Mouse (Mus musculus) Patski (cell line): Measurements from ENCODE around the gene Fam229a. TPM values are rescaled to one million over a fixed set of nuclear protein-coding genes. Genes with fewer than 3 reads are reported as not detected.

Experiments used
- ATAC-seq: fragments of 100-300 bp; one replicate; pipeline ENCODE4 v1.8.0; 2021
- CTCF ChIA-PET: fragments of 350-600 bp; sonication (Branson Sonifier 250); formaldehyde crosslinking; loops from one replicate; lab custom pipeline; 2022; ENCODE audit warnings: inconsistent platforms; lab: Charles Lee
- POLR2A ChIA-PET: fragments of 350-600 bp; sonication (Branson Sonifier 250); formaldehyde crosslinking; loops from one replicate; lab custom pipeline; 2022; ENCODE audit warnings: antibody characterized with exemption, inconsistent platforms; lab: Charles Lee
- DNase-seq: peaks from one replicate; pipeline ENCODE4 v3.0.0-alpha.2; 2011; ENCODE audit warnings: low read depth, low spot score
- H3K27me3 ChIP-seq: fragments of 371-371 bp; one replicate; pipeline ENCODE4 v1.5.1; 2021
- CTCF ChIP-seq: fragments of 100-300 bp; IDR thresholded peaks from one replicate; pipeline ENCODE4 v1.5.1; 2021
- in situ Hi-C: fragments of 300-500 bp; cut with MboI; formaldehyde crosslinking; loops from 3 replicates; pipeline ENCODE4 v1.11.1; 2018; ENCODE audit warnings: low pct_unique_long_range_greater_than_20kb, mixed read lengths
- polyA plus RNA-seq: library from polyadenylated mRNA; unstranded; gene quantifications from one replicate; pipeline ENCODE4 v1.2.3, GENCODE M21; 2021

Gene Fam229a
- polyA plus RNA-seq, 1 experiment from 2014 or later = not detected

- POLR2A ChIA-PET = no interaction called here
- H3K27me3 ChIP-seq = no peaks in the 10 kb centered on the region
- TF ChIP-seq CTCF = no peak
- CTCF ChIA-PET = no interaction called here
- no peak for ATAC-seq
- no peak for DNase-seq
- in situ Hi-C loops = no loop called here
These were observed 3.7 kb downstream of the Fam229a start for GRCm38 (mm10) chr4:129494681-129495080.

DNA sequence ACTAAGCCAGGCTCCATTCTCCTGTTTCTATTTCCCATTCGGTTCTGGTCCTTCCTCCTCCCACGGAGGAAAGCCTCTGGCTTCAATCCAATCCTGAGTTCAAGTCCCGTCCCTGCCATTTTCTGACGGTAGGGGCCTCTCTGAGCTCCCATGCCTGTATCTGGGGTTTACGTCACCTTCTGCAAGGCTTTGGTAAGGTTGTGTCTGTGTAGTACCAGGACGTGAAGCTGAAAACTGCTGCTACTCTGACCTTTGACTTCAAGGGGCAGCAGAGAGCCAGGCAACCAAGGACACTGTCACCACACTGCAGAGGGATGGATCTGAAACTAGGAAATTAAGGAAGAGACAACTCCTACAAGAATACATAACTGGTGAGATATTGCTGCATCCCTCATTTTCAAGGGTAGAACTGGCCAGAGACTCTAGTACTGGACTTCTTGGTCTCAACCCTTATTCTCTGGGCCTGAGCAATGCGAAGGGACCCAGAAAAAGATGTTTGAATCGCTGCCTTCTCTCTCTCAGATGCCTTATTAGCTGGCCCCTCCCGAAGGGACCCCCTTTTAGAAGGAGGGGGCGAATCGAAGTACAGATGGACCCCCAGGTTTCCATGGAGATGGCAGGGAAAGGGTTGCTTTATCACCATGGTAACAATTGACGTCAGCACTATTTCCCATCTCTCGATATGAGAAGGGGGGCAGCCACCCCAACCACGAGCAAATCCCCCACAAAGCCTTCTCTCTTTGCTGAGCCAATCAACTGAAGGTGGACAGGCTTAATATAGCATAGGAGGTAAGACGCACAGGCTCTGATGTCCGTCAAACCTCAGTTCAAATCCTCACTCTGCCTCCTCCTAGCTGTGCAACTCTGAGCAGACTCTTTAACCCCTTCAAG lies 4.9 kb downstream of the Fam229a start:
- H3K27me3 ChIP-seq = no peaks in the 10 kb centered on the region
- DNase-seq = no peak
- ChIA-PET CTCF (interaction anchor here (1.5 kb wide), 1 partner anchor 12 kb away, joined by 3 read pairs; no protein-coding TSS in a partner anchor), POLR2A (no interaction called here)
- no peak for TF ChIP-seq CTCF
- ATAC-seq = no peak
- in situ Hi-C loops = no loop called here

GRCm38 (mm10) chr4:129496631-129497030 lies 5.6 kb downstream of the Fam229a start:
- in situ Hi-C loops = no loop called here
- CTCF ChIA-PET = interaction anchor here (1.5 kb wide), 1 partner anchor 13 kb away, joined by 3 read pairs; no protein-coding TSS in a partner anchor
- no peaks in the 10 kb centered on the region for H3K27me3 ChIP-seq
- DNase-seq (no peak), ATAC-seq (no peak)
- TF ChIP-seq CTCF = no peak
- POLR2A ChIA-PET = no interaction called here

DNA sequence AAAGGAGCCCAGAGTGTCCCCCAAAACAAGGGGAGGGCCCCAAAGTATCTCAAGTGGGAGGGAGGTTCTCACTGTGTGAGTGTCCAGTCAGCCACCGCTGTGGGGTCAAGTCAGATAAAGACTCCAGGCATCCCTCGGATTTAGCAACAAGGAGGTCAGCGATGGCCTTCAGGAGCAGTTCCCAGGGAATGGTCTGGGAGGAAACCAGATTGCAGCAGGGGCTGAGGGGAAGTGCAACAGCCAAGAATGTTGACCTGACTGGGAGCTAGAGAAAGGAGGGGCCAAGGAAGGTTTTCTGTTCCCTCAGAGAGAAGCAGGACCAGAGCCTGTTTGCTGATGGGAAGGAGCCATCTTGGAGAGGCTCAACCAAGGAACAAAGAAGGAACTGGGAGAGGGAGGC lies 8.0 kb downstream of the Fam229a start:
- TF ChIP-seq CTCF = no peak
- in situ Hi-C loops = no loop called here
- ATAC-seq = no peak
- ChIA-PET CTCF (no interaction called here), POLR2A (no interaction called here)
- DNase-seq = no peak
- no peaks in the 10 kb centered on the region for H3K27me3 ChIP-seq

DNA sequence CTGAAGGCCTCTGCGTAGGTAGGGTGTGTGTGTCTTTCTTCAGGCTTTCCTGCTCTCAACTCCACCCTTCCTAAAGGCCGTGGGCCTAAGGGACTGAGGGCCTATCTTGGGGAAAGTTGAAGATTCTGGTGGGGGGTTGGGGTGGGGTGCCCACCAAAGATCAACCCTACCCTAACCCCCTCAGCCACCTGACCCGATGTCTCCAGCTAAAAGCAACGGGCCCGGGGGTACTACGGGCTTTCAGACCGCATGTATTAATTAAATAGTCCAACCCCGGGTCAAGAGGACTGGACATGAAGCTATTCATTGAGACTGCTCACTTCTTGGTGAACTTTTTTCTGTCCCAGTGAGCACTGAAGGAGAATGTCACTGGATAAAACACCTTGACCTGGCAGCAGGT lies 9.0 kb downstream of the Fam229a start:
- ChIA-PET CTCF (no interaction called here), POLR2A (no interaction called here)
- TF ChIP-seq CTCF = no peak
- in situ Hi-C loops = no loop called here
- H3K27me3 ChIP-seq = no peaks in the 10 kb centered on the region
- no peak for ATAC-seq
- DNase-seq = no peak

DNA sequence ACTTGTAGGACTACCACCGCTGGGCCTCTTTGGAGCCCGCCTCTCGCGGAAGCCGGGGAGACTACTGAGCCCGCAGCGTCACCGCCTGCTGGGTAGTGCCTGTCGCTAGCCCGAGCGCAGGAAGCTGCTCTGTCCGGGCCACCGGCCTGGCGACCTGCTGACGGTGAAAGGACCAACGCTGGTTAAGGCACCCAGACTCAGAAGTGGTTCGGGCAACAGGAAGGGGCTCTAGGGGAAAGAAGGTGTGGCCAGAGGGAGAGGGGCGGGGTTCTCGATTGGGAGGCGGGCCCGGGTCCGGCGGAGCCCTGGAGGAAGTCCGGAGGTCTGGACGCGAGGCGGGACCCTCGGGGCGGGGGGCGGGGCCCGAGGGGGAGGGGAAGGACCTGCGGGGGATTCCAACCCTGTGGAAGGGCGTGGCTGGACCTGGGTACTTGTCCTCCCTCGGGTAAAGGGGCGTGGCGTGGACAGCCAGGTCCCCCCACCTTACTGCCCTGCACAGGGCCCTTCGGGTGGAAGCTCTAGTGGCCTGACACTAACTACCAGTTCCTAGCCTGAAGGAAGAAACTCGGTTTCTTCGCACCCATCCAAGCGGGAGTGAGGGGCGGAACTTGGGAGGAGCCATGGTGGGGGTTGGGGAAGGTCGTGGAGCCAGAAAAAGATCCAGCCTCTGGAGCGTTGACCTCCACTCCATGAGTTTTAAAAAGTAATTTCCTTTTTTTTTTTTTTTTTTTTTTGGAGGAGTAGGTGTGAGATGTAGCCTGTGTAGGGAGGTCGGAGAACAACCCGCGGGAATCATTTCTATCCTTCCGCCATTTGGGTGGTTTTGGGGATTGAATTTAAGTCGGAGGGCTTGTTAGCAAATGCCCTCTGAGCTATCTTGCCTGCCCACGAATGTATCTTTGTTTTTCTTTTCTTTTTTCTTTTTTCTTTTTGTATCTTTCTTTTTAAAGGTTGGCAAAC lies 9.9 kb downstream of the Fam229a start:
- no peak for TF ChIP-seq CTCF
- no peak for DNase-seq
- ChIA-PET CTCF (no interaction called here), POLR2A (no interaction called here)
- H3K27me3 ChIP-seq = no peaks in the 10 kb centered on the region
- in situ Hi-C loops = no loop called here
- ATAC-seq = no peak

DNA sequence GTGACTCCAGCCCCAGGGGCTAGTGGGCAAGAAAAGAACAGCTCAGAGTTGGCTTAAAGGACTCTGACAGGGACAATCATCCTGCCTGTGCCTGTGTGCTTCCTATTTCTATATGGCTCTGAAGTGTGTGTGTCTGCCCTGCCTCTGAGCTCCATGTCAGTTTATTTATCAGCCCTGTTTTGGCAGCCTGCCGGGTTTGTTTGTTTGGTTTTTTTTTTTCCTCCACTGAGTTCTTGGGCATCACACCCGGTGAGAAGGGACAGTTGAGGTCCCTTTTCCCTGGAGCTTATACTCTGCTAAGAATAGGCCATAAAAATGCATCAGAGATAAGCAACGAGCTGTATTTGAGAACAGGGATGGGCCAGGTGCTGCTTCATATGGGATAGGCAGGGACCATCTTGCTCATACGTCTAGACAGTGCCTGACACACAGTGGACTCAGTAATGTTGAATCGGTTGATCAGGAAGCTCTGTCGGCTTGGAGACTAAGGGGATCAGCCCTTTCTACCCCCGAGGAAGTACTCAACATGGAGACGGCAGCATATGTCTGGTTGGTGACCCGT lies 11.4 kb downstream of the Fam229a start:
- H3K27me3 ChIP-seq = no peaks in the 10 kb centered on the region
- ATAC-seq (no peak), DNase-seq (no peak)
- ChIA-PET POLR2A (no interaction called here), CTCF (no interaction called here)
- no peak for TF ChIP-seq CTCF
- in situ Hi-C loops = no loop called here

DNA sequence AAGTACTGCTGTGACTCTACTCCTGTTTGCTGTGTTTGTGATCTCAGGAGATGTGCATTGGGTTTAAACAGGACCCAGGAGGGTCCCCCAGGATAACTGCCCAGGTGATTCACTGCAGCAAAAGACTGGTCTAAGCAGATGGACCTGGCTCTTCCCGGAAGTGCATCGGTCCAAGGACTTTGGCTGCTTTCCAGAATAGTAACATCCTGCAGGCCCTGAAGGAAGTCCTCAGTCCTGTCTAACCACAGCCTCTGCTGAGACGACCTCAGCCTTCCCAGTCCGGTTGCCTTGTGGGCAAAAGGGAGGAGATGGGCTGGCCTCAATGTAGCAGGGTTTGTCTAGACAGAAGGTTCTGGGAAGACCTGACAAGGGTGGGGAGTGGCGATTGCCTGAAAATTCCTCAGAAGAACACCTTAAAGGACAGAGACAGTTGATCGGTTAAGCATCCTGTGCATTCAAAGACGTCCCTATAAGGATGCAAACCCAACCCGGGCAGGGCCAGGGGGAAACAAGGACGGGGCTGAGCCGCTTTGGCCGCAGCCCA lies 12.0 kb downstream of the Fam229a start:
- DNase-seq = no peak
- ChIA-PET CTCF (no interaction called here), POLR2A (no interaction called here)
- no peak for TF ChIP-seq CTCF
- no peak for ATAC-seq
- in situ Hi-C loops = no loop called here
- H3K27me3 ChIP-seq = no peaks in the 10 kb centered on the region

DNA sequence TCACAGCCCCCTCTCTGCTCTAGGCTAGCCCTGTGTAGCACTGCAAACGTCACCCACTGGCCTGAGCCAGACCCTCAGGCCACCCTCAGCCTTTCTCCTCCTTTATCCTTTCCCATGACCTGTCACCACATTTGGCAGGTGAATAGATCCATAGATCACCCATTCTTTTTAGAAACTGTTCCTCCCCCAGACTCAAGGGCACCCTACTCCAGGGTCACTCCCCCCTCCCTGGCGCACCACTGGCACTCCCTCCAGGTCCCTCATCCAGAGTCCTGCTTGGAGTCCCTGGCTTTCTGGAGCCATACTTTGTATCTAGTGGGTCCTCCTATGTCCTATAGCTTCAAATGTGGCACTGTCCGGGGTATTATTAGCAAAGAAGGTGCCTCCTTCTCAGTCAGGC lies 14.5 kb downstream of the Fam229a start:
- TF ChIP-seq CTCF = no peak
- DNase-seq (no peak), ATAC-seq (no peak)
- in situ Hi-C loops = no loop called here
- ChIA-PET CTCF (no interaction called here), POLR2A (no interaction called here)
- no peaks in the 10 kb centered on the region for H3K27me3 ChIP-seq

DNA sequence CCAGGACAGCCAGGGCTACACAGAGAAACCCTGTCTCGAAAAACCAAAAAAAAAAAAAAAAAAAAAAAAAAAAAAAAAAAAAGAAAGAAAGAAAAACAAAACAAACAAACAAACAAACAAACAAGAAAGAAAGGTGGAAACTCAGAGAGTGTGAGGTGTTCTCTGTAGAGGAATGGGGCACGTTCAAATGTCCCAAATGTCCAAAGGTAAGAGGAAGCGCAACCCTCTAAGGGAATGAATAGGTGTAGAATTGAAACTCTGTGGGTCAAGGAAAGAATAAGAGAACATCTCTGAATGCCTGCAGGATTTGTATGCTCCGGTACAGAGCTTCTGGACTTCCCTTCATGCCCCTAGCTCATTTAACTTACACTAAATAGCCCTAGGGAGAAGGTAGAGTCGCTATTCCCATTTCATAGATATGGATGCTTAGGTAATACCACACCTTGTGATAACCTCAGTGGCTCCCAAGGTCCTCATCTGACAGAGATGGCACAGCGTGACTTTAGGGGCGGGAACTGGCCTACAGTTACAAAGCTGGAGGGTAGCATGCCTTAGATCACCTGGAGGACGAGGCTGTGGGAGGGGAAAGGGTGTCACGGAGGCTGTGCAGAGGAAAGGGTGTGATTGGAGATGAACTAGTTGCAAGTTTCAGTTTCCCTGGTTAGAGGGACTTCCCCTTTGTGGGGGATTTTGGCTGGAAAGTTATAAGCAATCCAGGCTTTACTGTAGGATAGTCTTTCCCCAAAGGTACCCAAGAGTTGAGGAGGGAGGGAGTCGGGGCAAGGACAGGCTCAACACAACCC lies 16.6 kb downstream of the Fam229a start:
- DNase-seq (no peak), ATAC-seq (no peak)
- H3K27me3 ChIP-seq = no peaks in the 10 kb centered on the region
- in situ Hi-C loops = no loop called here
- no peak for TF ChIP-seq CTCF
- CTCF ChIA-PET = no interaction called here
- POLR2A ChIA-PET = no interaction called here
